Mouse (Mus musculus) neural tube, embryonic 10.5 days (tissue): ENCODE measurements at regions not wholly inside any gene's neighbourhood (a gene's known extent, or its start where the extent isn't known, plus 50 kb on each side); places are given as distances from the start of the nearest gene placed in this dataset.
A peak's percentile ranks its signal among the peaks of the same experiment; 100 is the strongest.

Experiments
- DNase-seq: peaks from one replicate; pipeline ENCODE4 v3.0.0-alpha.2; 2017; ENCODE audit warnings: low spot score; ENCODE audit errors: extremely low spot score

DNA sequence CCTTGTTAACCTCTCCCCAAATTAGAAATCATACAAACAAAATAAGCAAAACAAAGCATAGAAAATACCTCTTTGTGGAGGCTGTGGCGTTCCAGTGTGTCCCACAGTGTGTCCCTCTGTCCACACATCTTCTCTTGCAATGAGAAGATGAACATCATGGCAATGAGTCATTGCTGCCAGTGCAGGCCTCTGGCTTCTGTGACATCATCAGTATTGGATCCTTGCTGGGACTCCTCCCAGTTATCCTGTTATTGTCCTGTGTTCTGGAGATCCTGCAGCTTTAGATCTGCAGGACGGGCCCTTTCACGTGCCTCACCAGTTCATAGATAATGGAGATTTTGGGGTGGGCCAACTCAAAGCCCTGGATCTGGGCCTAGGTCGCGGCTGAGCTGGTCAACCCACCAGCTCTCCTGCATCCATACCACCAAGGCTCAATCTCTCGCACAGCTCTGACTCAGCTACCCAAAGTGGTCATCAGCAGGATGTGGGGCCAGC, 80.9 kb downstream of the Tmem212 start:
- no peak for DNase-seq

DNA sequence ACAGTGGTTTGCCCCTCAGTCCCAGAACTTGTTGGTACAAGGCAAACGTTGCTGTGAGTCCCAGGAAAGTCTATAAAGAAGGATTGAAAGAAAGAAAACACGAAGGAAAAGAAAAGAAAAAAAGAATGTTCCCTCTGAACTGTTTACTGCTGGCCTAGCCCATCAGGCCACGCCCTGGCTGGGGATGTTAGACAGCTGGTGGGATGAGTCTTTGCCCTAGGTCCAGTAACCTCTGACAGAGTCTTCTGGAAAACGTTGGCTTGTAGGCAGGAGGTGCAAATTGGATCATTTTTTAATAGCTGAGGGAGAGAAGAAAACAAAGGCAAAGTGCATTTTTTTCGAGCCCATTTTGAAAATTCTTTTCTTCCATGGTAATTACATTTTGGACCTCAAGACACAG, 91.9 kb downstream of the Tmem212 start:
- DNase-seq: no peak

DNA sequence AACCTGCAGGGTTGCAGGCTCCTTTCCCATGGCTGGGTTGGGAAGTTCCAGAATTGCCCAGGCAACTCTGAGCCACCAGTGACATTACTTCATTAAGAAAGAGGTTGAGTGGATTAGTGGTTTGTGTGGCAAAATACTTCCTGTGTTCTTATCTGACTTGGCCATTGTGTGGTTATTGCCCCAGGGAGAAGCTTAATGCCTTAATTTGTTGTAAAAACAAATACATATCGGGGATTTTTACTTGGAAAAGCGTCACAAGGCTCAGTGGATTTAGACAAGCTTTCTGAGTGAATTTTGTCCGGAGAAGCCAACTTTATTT, 80.5 kb upstream of the Fndc3b start:
- DNase-seq: no peak

DNA sequence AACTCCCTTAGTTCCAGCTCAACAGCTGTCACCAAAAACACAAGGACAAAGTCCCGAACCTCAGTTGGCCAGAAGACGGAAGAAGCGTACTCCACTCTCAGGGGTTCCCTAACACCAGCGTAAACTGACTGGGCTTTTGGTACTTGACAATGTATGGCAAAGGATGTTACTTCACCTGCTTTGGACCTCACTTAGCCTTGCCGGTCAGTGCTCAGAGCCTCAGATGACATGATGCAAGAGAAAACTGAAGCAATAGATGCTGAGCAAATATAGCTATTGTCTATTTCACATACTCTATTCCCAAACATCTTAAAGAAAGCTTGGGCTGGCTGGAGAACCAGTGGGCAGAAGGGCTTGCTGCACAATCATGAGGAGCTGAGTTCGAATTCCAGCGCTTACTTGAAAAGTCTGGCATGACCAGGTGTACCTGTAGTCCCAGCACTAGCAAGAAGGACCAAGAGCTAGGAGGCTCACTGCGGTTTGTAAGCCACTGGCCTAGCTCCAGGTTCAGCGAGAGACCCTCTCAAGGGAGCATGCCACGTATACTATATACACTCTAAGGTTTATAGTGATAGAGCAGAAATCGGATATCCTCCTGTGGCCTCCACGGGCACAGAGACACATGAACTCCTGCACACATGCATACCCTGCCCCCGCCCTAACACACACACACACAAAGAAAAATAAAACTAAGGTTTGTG, 80.0 kb upstream of the Fndc3b start:
- no peak for DNase-seq

DNA sequence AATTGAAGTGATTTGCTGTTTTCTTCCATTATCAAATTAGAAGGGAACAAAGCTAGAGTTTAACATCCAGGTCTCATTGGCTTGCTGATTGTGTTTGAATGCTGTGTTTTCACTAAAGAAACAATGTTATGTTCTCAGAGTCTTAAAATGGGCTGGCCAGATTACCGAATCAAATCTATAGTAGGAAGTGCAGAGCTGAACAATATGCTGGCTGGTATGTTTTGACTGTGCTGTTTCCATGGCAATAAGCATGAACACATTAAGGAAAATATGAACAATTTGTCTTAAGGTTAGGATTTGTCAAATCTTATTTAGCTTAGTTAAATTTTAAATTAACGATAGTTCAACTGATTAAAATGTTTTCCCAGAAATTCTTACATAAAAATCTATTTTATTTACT, 72.8 kb upstream of the Fndc3b start:
- no peak for DNase-seq

DNA sequence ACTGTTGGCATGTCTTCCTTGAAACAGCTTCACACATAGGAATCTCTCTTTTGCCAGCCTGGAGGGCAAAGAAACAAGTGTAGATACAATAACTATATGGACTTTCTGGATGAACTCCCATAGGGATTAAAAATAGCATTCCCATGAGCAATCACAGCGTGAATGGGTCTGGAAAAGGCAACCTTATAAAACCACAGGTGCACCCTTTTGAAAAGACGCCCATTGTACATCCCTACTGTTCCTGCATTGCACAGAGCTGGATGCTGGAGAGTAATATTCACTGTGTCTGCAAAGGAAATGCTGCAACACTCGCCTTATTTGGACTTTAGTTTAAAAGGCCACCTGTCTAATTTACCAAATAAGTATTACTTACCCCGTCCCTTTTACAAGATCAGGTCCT, 72.4 kb upstream of the Fndc3b start:
- no peak for DNase-seq

DNA sequence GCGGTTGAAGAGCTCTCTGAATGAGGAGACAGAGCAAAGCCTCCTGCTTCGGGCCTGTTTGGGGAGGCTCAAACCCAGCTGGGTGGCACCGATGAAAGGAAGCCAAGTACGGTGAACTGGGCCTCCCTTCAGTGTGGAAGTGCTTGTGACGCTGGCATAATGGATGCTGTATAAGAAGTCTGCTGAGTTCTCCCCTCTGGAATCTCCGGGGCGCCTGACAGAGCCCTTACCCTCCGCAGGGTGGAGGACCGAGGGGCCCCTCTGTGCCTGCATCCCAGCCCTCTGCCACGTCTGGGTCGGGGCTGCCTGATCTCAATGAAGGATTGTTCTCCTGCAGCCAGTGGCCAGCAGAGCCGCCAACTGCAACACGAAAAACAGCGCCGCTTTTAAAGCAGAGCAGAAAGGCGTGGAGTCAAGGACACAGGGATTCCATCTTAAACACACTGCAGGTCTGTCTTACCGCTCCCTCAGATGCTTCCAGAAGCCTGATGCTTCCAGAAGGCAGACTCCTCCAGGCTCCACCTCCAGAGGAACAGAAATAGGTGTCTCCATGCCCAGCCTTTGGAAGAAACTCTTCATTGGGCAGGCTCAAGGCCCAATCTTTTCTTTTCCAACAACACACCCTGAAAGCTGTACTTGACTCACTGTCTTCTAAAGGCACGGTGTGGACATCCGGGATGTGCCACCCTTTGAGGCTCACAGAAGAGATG, 71.1 kb upstream of the Fndc3b start:
- DNase-seq: peak; percentile 44

DNA sequence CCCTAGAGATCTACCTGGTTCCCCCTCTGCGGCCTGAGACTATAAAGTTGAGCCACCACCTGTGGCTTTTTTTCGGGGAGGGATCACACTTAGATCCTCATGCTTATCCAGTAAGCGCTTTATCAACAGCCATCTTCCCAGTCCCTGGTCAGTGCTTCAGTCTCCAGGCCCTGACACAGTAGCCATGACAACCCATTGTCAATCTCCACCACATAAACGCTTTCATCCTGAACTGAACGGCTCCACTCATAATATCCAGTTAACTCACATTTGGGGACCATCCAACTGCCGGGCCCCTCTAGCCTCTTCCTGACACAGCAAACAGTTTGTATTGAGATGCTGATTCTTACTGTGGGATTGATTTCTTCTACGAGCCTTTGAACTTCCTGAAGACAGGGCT, 68.8 kb upstream of the Fndc3b start:
- DNase-seq: no peak

DNA sequence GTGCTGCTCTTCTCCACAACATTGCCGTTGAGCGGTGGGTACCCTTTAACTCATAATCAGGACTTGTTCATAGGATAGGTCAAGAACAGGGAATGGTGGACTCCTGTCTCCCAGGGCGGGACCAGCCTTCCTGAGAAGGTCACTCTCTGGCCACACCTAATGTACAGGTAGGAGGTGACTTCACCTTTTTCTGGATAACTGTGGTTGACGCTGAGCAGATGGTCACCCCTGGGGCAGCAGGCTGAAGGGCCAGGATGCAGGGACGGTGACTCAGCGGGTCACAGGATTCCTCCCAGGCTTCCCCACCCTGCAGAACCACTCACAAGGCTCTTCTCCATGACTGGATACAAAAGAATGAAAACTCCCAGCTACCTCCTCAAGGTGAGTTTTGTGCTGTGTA, 66.6 kb upstream of the Fndc3b start:
- no peak for DNase-seq

DNA sequence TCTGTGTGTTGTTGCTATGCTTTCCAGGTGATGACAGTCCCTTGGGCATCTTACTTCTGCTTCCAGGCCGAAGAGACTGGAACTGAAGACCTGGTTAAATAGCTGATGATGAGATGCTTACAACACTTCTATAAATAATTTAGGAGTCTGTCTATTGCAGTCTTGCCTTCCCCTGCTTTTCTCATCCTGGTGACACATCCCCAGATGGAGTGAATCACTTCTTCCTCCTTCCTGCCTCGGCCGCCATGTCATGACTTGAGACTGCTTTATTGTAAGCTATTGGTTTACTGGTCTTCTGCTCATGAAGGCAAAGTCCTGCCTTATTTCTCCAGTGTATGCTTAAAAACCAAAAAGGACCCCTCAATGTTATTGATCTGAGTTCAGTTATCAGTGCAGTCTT, 62.1 kb upstream of the Fndc3b start:
- no peak for DNase-seq

DNA sequence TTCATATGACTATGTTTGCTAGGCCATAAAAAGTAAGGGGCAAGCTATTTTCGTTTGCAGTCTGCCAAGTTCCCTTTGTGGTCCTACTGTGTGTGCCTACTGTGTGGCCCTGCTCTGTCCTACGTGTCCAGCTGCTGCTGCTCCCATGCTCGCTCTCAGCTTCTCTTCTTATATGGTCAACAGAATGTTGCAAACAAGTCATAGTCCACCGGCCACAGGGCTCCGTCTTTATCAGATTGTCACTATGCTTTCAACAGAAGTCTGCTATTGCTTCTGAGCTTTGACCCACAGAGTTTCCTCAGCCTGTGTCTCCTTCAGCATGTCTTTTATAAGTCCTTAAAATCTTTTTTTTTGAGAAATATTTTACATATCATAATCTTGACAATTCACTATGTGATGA, 58.3 kb upstream of the Fndc3b start:
- no peak for DNase-seq

DNA sequence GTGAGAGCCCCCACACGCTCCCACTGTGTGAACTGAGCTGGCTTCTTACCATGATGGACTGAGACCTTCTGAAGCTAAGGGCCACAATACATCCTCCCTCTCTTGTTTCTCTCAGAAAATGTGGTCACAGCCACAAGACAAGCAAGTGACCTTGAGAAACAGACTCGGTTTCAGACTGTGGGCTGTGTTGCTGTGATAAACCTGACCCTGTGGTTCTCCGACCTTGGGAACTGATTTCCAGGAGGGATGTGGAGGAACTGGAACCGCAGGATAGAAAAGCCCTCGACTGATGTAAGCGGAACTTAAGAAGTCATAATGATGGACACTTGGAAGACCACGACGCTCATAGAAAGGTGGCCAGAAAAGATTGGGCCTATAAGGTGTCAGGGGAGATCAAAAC, 56.1 kb upstream of the Fndc3b start:
- no peak for DNase-seq

DNA sequence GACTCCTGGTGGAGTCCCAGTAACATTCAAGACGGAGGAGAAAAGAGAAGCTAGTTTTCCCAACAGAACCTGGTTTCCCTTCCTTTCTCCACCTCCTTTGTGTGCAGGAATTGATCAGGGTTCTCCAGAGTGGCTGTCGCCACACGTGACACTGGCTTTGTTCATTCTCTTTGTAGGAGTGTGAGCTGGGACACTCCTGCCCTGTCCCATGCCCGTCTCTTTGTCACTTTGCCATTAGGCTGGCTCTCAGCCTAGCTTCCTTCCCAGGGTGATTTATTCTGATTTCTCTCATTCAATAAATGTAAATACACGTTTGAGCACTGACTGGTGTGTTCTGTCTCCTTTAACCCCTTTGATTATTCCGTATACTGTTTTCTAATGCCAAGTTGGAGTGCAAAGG, 55.3 kb upstream of the Fndc3b start:
- DNase-seq: no peak

DNA sequence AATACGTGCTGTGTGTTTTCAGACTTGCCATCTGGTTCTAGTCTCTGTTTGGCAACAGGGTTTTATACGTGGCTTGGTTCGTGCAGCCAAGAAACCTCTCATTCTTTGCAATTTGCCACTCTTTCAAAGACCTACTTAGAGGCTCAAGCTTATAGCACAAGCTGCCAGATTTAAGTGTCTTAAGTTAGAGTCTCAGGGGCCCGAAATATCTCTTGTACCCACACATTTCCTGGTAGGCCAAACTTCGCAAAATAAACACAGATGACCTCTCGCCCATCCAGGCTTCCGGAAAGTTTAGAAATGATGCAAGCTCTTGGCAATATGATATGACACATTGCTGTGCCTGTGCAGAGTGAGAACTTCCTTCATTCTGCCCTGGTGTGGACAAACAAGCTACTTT, 54.8 kb upstream of the Fndc3b start:
- no peak for DNase-seq

DNA sequence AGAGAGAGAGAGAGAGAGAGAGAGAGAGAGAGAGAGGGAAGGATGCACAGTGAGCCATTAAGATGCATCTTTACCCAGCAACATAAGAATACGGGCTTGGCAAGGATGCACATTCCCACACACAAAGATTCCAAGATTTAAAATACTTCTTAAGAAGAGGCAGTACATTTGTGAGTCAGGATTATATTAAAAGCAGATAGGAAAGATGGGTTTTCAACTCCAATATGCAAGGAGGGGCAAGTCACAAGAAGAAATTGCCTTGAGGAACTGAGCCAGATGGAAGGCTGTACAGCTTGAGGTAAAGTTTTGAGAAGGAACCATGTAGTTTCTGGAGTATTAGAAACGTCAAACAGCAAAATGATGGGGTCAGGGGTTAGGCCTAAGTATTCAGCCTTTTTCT, 53.4 kb upstream of the Fndc3b start:
- DNase-seq: no peak

DNA sequence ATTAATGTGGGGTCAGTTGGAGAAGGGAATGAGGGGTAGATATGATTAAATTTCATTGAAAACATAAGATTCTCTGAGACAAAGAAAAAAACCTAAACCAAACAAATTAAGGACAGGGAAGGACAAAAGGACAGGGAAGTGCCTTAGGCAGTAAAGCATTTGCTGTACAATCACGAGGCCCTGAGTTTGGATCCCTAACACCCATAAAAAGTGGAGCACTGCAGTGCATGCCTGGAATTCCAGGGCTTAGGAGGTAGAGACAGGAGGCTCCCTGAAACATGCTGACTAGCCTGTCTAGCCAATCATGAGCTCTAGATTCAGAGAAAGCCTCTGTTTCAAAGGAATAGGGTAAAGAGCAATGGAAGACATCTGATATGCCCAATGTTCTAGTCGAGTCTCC, 49.9 kb upstream of the Fndc3b start:
- DNase-seq: no peak
